Mouse (Mus musculus) MEL (cell line): ENCODE measurements around the gene Prf1. TPM values are rescaled to one million over a fixed set of nuclear protein-coding genes. Genes with fewer than 3 reads are reported as not detected.

Experiments
- DNase-seq: peaks from one replicate; pipeline ENCODE4 v3.0.0; 2011; ENCODE audit warnings: low read depth, low spot score
- H3K27ac ChIP-seq: 2 replicates; pipeline ENCODE4 v1.5.1; 2012; ENCODE audit warnings: low read depth, mild to moderate bottlenecking, control low read depth, low read length, moderate library complexity; ENCODE audit not compliant: control insufficient read depth
- H3K27me3 ChIP-seq, 2 experiments: fragments of 150-350 bp in 1 of 2; sonication (generic) in 1 of 2; 2 replicates each; pipeline ENCODE4 v1.6.1; 2012; ENCODE audit warnings: low read length in 2 of 2, mild to moderate bottlenecking in 2 of 2, improper control_type of control experiment in 1 of 2, moderate library complexity in 1 of 2; ENCODE audit not compliant: insufficient read depth in 2 of 2, control insufficient read depth in 1 of 2
- H3K36me3 ChIP-seq, 2 experiments: 2 replicates each; pipeline ENCODE4 v1.6.1; 2012 to 2014; ENCODE audit warnings: low read length in 2 of 2, improper control_type of control experiment in 1 of 2, inconsistent platforms in 1 of 2, mild to moderate bottlenecking in 1 of 2; ENCODE audit not compliant: insufficient read depth in 2 of 2, control insufficient read depth in 1 of 2
- H3K4me1 ChIP-seq, 2 experiments: fragments of 150-350 bp in 1 of 2; sonication (generic) in 1 of 2; 2 replicates each; pipeline ENCODE4 v1.6.1; 2012; ENCODE audit warnings: low read length in 2 of 2, improper control_type of control experiment in 1 of 2, mild to moderate bottlenecking in 1 of 2; ENCODE audit not compliant: insufficient read depth in 2 of 2, control insufficient read depth in 1 of 2
- H3K4me3 ChIP-seq, 2 experiments: fragments of 150-350 bp in 1 of 2; sonication (generic) in 1 of 2; 2 replicates each; pipeline ENCODE4 v1.5.1; 2012; ENCODE audit warnings: low read depth in 2 of 2, low read length in 2 of 2, mild to moderate bottlenecking in 2 of 2, moderate library complexity in 2 of 2, control low read depth in 1 of 2, improper control_type of control experiment in 1 of 2; ENCODE audit not compliant: control insufficient read depth in 1 of 2, insufficient read depth in 1 of 2
- H3K79me2 ChIP-seq: 2 replicates; pipeline ENCODE4 v1.6.1; 2012; ENCODE audit warnings: mild to moderate bottlenecking, low read length, moderate library complexity; ENCODE audit not compliant: control insufficient read depth, poor library complexity, insufficient read depth
- H3K9ac ChIP-seq: 2 replicates; pipeline ENCODE4 v1.6.1; 2012; ENCODE audit warnings: low read depth, mild to moderate bottlenecking, control low read depth, low read length, moderate library complexity; ENCODE audit not compliant: control insufficient read depth, poor library complexity, severe bottlenecking
- H3K9me3 ChIP-seq: fragments of 150-350 bp; sonication (generic); replicated peaks from 2 replicates; pipeline ENCODE4 v1.6.1; 2012; ENCODE audit warnings: mild to moderate bottlenecking, low read length, improper control_type of control experiment, moderate library complexity; ENCODE audit not compliant: insufficient read depth
- CHD1 ChIP-seq: IDR thresholded peaks from 2 replicates; pipeline ENCODE4 v1.6.1; 2012; ENCODE audit warnings: low read depth, mild to moderate bottlenecking, inconsistent platforms, low read length, improper control_type of control experiment
- CTCF ChIP-seq, 3 experiments: IDR thresholded peaks in 2 of 3; conservative IDR thresholded peaks in 1 of 3; 2 replicates each; pipeline ENCODE4 v1.5.1; 2011 to 2012; ENCODE audit warnings: low read length in 3 of 3, low read depth in 2 of 3, mild to moderate bottlenecking in 2 of 3, improper control_type of control experiment in 1 of 3, inconsistent platforms in 1 of 3, mixed read lengths in 1 of 3, moderate library complexity in 1 of 3; ENCODE audit not compliant: control insufficient read depth in 1 of 3, insufficient read depth in 1 of 3, poor library complexity in 1 of 3, severe bottlenecking in 1 of 3
- EP300 ChIP-seq, 2 experiments: IDR thresholded peaks; 2 replicates each; pipeline ENCODE4 v1.6.1; 2011; ENCODE audit warnings: improper control_type of control experiment in 2 of 2, low read length in 2 of 2, low read depth in 1 of 2, mild to moderate bottlenecking in 1 of 2
- GATA1 ChIP-seq: IDR thresholded peaks from 2 replicates; pipeline ENCODE4 v1.6.1; 2011; ENCODE audit warnings: low read depth, low read length, improper control_type of control experiment
- KAT2A ChIP-seq: conservative IDR thresholded peaks from 2 replicates; pipeline ENCODE4 v1.6.1; 2012; ENCODE audit warnings: low read depth, low read length, improper control_type of control experiment, inconsistent platforms
- MAX ChIP-seq: IDR thresholded peaks from 2 replicates; pipeline ENCODE4 v1.6.1; 2011; ENCODE audit warnings: low read length, improper control_type of control experiment
- MYB ChIP-seq: IDR thresholded peaks from 2 replicates; pipeline ENCODE4 v1.6.1; 2011; ENCODE audit warnings: mild to moderate bottlenecking, low read depth, low read length, improper control_type of control experiment
- MYC ChIP-seq: IDR thresholded peaks from 2 replicates; pipeline ENCODE4 v1.6.1; 2011; ENCODE audit warnings: low read depth, mild to moderate bottlenecking, low read length, improper control_type of control experiment, moderate library complexity
- POLR2A ChIP-seq, 2 experiments: IDR thresholded peaks; 2 replicates each; pipeline ENCODE4 v1.6.1; 2011 to 2012; ENCODE audit warnings: low read length in 2 of 2, mild to moderate bottlenecking in 2 of 2, control low read depth in 1 of 2, improper control_type of control experiment in 1 of 2, low read depth in 1 of 2, moderate library complexity in 1 of 2; ENCODE audit not compliant: control insufficient read depth in 1 of 2, insufficient read depth in 1 of 2, poor library complexity in 1 of 2
- POLR2AphosphoS2 ChIP-seq: IDR thresholded peaks from 2 replicates; pipeline ENCODE4 v1.6.1; 2011; ENCODE audit warnings: low read length, improper control_type of control experiment
- SIN3A ChIP-seq: IDR thresholded peaks from 2 replicates; pipeline ENCODE4 v1.6.1; 2012; ENCODE audit warnings: low read length, improper control_type of control experiment, inconsistent platforms
- TAL1 ChIP-seq: IDR thresholded peaks from 2 replicates; pipeline ENCODE4 v1.6.1; 2012; ENCODE audit warnings: mild to moderate bottlenecking, inconsistent platforms, low read length, moderate library complexity, mixed read lengths
- TCF12 ChIP-seq: IDR thresholded peaks from 2 replicates; pipeline ENCODE4 v1.6.1; 2014; ENCODE audit warnings: low read depth, mild to moderate bottlenecking, inconsistent platforms, low read length, improper control_type of control experiment, moderate library complexity
- USF1 ChIP-seq: IDR thresholded peaks from 2 replicates; pipeline ENCODE4 v1.6.1; 2014; ENCODE audit warnings: low read depth, mild to moderate bottlenecking, inconsistent platforms, low read length, improper control_type of control experiment, moderate library complexity
- ZC3H11A ChIP-seq: IDR thresholded peaks from 2 replicates; pipeline ENCODE4 v1.6.1; 2012; ENCODE audit warnings: low read depth, mild to moderate bottlenecking, inconsistent platforms, low read length, improper control_type of control experiment
- ZKSCAN1 ChIP-seq: IDR thresholded peaks from 2 replicates; pipeline ENCODE4 v1.6.1; 2012; ENCODE audit warnings: low read depth, mild to moderate bottlenecking, inconsistent platforms, low read length, improper control_type of control experiment, moderate library complexity
- polyA plus RNA-seq, 2 experiments: library from polyadenylated mRNA; stranded (reverse) in 1 of 2; unstranded in 1 of 2; fragments of >175 nt in 1 of 2; fragments of >200 nt in 1 of 2; gene quantifications; 2 replicates each; pipeline versions ENCODE4 v1.2.1 to v1.2.4; 2012; ENCODE audit warnings: low replicate concordance in 2 of 2, low read depth in 1 of 2; ENCODE audit not compliant: insufficient read length in 2 of 2, insufficient read depth in 1 of 2, missing spikeins in 1 of 2
- total RNA-seq: library from RNA; depleted of rRNA; stranded (reverse); fragments of 300-350 nt; gene quantifications from 2 replicates; pipeline ENCODE4 v1.2.3, GENCODE M21; 2012

Gene Prf1
- total and polyA plus RNA-seq, 3 experiments = 0.04 TPM; not detected in 2

DNA sequence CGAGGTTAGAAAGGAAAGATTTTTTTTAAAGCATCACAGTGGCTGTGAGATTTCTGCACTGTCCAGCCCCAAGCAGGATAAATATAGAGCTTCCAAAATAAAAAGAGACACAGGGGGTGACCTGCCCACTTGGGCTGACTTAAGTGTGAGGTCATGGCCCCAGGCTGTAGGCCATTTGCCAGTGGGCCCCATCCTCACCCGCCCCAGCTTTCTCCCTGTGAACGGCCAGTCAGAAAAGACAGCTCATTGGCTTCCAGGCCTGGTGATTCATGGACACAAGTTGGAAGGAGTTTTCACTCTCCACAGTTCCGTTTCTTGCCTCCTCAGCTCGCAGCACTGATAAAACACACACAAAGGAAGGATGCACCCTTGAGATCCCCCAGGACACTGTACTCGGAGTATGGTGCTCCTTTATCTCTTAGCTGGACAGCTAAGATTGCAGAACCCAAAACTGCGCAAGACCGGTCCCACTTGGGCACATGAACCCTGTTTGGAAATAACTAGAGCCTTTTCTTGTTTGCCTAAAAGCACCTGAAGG lies 25.5 kb upstream of the Prf1 start:
- Histone ChIP-seq H3K36me3 (no peaks in the 10 kb centered on the region), H3K9ac (no peak overlapping the region), H3K79me2 (no peaks in the 10 kb centered on the region), H3K4me1 (no peaks in the 10 kb centered on the region), H3K9me3 (no peaks in the 10 kb centered on the region), H3K27me3 (no peaks in the 10 kb centered on the region), H3K4me3 (no peak overlapping the region), H3K27ac (no peak overlapping the region)
- DNase-seq = no peak
- no peak for TF ChIP-seq POLR2A (IDR thresholded peaks at IDR 0.05; ENCODE audit: control insufficient read depth in 1 of 2, insufficient read depth in 1 of 2, low read depth in 1 of 2, low read length in 2 of 2, poor library complexity in 1 of 2)
- no peak for TF ChIP-seq MAX
- no peak for TF ChIP-seq ZC3H11A

DNA sequence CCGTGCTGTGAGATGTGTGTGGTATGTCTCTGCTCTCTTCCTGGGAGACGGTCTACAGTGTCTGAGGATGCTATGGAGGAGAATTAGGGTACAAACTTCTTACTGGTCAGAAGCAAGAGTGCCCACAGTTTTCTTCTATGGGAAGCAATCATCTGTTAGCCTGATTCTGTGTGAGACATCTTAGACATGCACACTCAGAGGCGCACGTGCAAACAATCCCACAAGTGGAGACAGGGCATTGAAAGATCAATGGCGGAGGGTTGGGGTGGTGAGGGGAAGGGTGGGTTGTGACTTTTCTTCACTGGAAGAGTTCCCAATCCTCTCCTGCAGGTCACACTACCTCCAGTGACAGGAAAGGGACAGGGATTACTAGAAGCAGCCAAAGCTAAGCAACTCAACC lies 25.0 kb upstream of the Prf1 start:
- no peak overlapping the region for H3K9ac ChIP-seq
- no peak overlapping the region for H3K27ac ChIP-seq
- no peaks in the 10 kb centered on the region for H3K36me3 ChIP-seq
- DNase-seq = no peak
- H3K9me3 ChIP-seq = no peaks in the 10 kb centered on the region
- no peak overlapping the region for H3K4me3 ChIP-seq
- H3K79me2 ChIP-seq = no peaks in the 10 kb centered on the region
- no peaks in the 10 kb centered on the region for H3K4me1 ChIP-seq
- H3K27me3 ChIP-seq = no peaks in the 10 kb centered on the region
- TF ChIP-seq TCF12 (no peak), MYB (no peak), SIN3A (no peak), USF1 (no peak), EP300 (IDR thresholded peaks at IDR 0.05; ENCODE audit: low read depth in 1 of 2, low read length in 2 of 2) (no peak), TAL1 (no peak), CTCF (IDR thresholded peaks at IDR 0.05 in 2 of 3, conservative IDR thresholded peaks at IDR 0.05 in 1 of 3; ENCODE audit: control insufficient read depth in 1 of 3, insufficient read depth in 1 of 3, low read depth in 2 of 3, low read length in 3 of 3, poor library complexity in 1 of 3, severe bottlenecking in 1 of 3) (no peak), POLR2AphosphoS2 (no peak), ZKSCAN1 (no peak), CHD1 (no peak), KAT2A (no peak), GATA1 (no peak), MYC (no peak)
